Mouse (Mus musculus) forebrain, embryonic 13.5 days (tissue): ENCODE measurements around the gene Ube2a. TPM values are rescaled to one million over a fixed set of nuclear protein-coding genes. Genes with fewer than 3 reads are reported as not detected.

Experiments used
- ATAC-seq: fragments of 200-750 bp; cut with Nextera tagmentation; 2 replicates; pipeline ENCODE4 v1.8.0; 2017
- H3K27ac ChIP-seq: fragments of 300-500 bp; sonication (generic); 2 replicates; pipeline ENCODE4 v1.5.1; 2015; ENCODE audit warnings: inconsistent platforms, mild to moderate bottlenecking, moderate library complexity
- H3K27me3 ChIP-seq: fragments of 300-500 bp; sonication (generic); 2 replicates; pipeline ENCODE4 v1.6.1; 2015; ENCODE audit warnings: mild to moderate bottlenecking, inconsistent platforms
- H3K36me3 ChIP-seq: fragments of 300-500 bp; sonication (generic); 2 replicates; pipeline ENCODE4 v1.6.1; 2015; ENCODE audit warnings: mild to moderate bottlenecking, inconsistent platforms; ENCODE audit not compliant: poor library complexity, severe bottlenecking
- H3K4me1 ChIP-seq: fragments of 300-500 bp; sonication (generic); 2 replicates; pipeline ENCODE4 v1.6.1; 2015; ENCODE audit warnings: inconsistent platforms
- H3K4me2 ChIP-seq: fragments of 300-500 bp; sonication (generic); 2 replicates; pipeline ENCODE4 v1.6.1; 2015; ENCODE audit warnings: inconsistent platforms, mild to moderate bottlenecking, moderate library complexity
- H3K4me3 ChIP-seq: fragments of 300-500 bp; sonication (generic); 2 replicates; pipeline ENCODE4 v1.5.1; 2015; ENCODE audit warnings: mild to moderate bottlenecking, inconsistent platforms
- H3K9ac ChIP-seq: fragments of 300-500 bp; sonication (generic); 2 replicates; pipeline ENCODE4 v1.6.1; 2015; ENCODE audit warnings: mild to moderate bottlenecking, inconsistent platforms
- H3K9me3 ChIP-seq: fragments of 300-500 bp; sonication (generic); replicated peaks from 2 replicates; pipeline ENCODE4 v1.6.1; 2016; ENCODE audit warnings: inconsistent platforms
- WGBS: fragments of 180-500 bp; shearing (Covaris S2); methylation state at CpG from one replicate; pipeline ENCODE4 v1.1.7; 2015; 5-methylcytosine and 5-hydroxymethylcytosine counted together
- polyA plus RNA-seq: library from polyadenylated mRNA; unstranded; fragments of >200 nt; fragmentation: Nextera tagmentation; extraction: Ambion mirVana; gene quantifications from 2 replicates; pipeline ENCODE4 v1.2.1, GENCODE M21; 2015

Ube2a gene
- 127 and 138 TPM in 2 replicates for polyA plus RNA-seq

DNA sequence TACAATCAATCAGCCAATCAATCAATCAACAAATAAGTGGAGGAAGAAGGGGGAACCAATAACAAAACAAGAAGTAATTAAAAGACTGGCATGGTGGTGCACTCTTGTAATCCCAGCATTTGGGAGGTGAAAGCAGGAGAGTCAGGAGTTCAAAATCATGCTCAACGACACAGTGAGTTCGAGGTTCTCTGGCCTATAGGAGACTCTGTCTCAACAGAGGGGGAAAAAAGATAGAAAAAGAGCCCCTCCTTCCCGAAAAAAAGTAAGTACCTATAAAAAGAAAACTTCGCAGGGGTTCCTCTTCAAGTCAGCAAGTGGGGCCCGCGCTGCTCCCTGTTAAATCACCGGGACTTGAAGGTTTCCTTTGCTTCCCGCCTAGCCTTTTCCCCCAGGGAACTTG lies at the start of gene Ube2a, which contains the start of gene C330007P06Rik:
Gene Ube2a, plus strand, starts transcription at position 136 of the 400 bp plus-strand sequence.
Gene C330007P06Rik, minus strand, starts transcription at position 347 of the 400 bp plus-strand sequence.
- Histone ChIP-seq H3K4me1 (peaks cover 6% of the 10 kb centered on the region; the same call in 1 of the 2 replicates), H3K9ac (peak within 1 kb of the TSS; percentile 81), H3K36me3 (no peaks in the 10 kb centered on the region), H3K9me3 (no peaks in the 10 kb centered on the region), H3K27ac (peak within 1 kb of the TSS; percentile 81), H3K4me2 (peak within 1 kb of the TSS; percentile 66), H3K27me3 (no peaks in the 10 kb centered on the region), H3K4me3 (peak within 1 kb of the TSS; percentile 68)
- WGBS = 23% methylated on average over 8 of the region's 8 CpGs
- ATAC-seq = no peak

DNA sequence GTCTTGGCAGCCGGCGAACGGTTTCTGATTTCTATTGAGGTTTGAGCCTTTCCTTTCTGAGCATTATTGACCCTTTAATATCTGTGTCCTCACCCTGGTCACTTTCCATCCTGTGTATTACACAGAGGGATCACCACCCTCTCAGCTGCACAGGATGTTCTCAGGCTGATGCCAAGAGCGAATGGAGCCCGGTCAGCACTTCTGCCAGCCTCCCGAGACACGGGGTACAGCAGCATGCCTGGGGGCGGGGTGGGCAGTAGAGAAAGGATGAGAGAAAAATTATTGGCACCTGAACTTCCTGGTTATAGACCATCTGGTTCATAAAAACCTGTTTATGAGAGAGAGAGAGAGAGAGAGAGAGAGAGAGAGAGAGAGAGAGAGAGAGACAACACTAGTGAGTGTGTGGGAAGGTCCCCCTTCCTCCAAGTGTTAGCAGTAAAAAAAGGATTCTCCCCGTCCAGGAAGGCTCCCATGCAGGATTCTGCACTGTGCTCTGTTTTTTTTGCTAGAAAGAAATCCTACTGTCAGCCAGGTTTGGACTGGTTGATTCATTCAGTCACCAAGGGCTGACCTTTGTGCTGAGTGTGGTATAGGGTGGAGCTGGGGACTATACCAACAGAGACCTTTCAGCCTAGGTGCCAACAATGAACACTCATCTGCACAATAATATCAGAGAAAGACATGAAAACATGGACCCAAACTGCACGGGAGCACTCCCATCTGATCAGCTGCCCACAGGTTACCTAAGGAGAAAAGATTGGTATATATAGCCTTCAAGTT lies 49.6 kb upstream of the Ube2a start:
- WGBS = 84% methylated on average over 10 of the region's 10 CpGs

GRCm38 (mm10) chrX:36825032-36825431 lies 48.7 kb upstream of the Ube2a start:
- H3K4me3 ChIP-seq = no peak overlapping the region
- H3K9me3 ChIP-seq = no peaks in the 10 kb centered on the region
- no peaks in the 10 kb centered on the region for H3K27me3 ChIP-seq
- H3K36me3 ChIP-seq = no peaks in the 10 kb centered on the region
- 58% methylated on average over 2 of the region's 2 CpGs for WGBS
- no peak for ATAC-seq
- H3K4me1 ChIP-seq = no peaks in the 10 kb centered on the region
- H3K9ac ChIP-seq = no peak overlapping the region
- no peak overlapping the region for H3K4me2 ChIP-seq
- no peak overlapping the region for H3K27ac ChIP-seq

More for the DNA sequence above, 49.6 kb upstream of the Ube2a start:
- H3K9me3 ChIP-seq = no peaks in the 10 kb centered on the region
- H3K4me1 ChIP-seq = no peaks in the 10 kb centered on the region
- no peak overlapping the region for H3K27ac ChIP-seq
- no peak overlapping the region for H3K4me2 ChIP-seq
- H3K4me3 ChIP-seq = no peak overlapping the region
- H3K9ac ChIP-seq = no peak overlapping the region
- no peaks in the 10 kb centered on the region for H3K27me3 ChIP-seq
- no peak for ATAC-seq
- H3K36me3 ChIP-seq = no peaks in the 10 kb centered on the region

GRCm38 (mm10) chrX:36826873-36827272 lies 46.8 kb upstream of the Ube2a start:
- no peak for ATAC-seq
- 95% methylated on average over 4 of the region's 5 CpGs for WGBS
- no peaks in the 10 kb centered on the region for H3K9me3 ChIP-seq
- H3K36me3 ChIP-seq = no peaks in the 10 kb centered on the region
- H3K27ac ChIP-seq = no peak overlapping the region
- no peak overlapping the region for H3K4me2 ChIP-seq
- H3K4me1 ChIP-seq = no peaks in the 10 kb centered on the region
- no peak overlapping the region for H3K9ac ChIP-seq
- H3K4me3 ChIP-seq = no peak overlapping the region
- no peaks in the 10 kb centered on the region for H3K27me3 ChIP-seq

- Histone ChIP-seq H3K9me3 (no peaks in the 10 kb centered on the region), H3K9ac (no peak overlapping the region), H3K27ac (no peak overlapping the region), H3K4me3 (no peak overlapping the region), H3K4me2 (no peak overlapping the region), H3K36me3 (no peaks in the 10 kb centered on the region), H3K27me3 (no peaks in the 10 kb centered on the region), H3K4me1 (no peaks in the 10 kb centered on the region)
- no peak for ATAC-seq
- WGBS = 26% methylated on average over 5 of the region's 5 CpGs
Measured at GRCm38 (mm10) chrX:36830271-36830670, 43.4 kb upstream of the Ube2a start.

- Histone ChIP-seq H3K4me1 (no peaks in the 10 kb centered on the region), H3K27me3 (no peaks in the 10 kb centered on the region), H3K36me3 (no peaks in the 10 kb centered on the region), H3K9me3 (no peaks in the 10 kb centered on the region), H3K9ac (no peak overlapping the region), H3K27ac (no peak overlapping the region), H3K4me3 (no peak overlapping the region), H3K4me2 (no peak overlapping the region)
- 66% methylated on average over 4 of the region's 4 CpGs for WGBS
- no peak for ATAC-seq
Measured at GRCm38 (mm10) chrX:36831632-36832031, 42.1 kb upstream of the Ube2a start.

GRCm38 (mm10) chrX:36833397-36834084 lies 40.2 kb upstream of the Ube2a start:
- H3K9me3 ChIP-seq = no peaks in the 10 kb centered on the region
- H3K9ac ChIP-seq = no peak overlapping the region
- no peaks in the 10 kb centered on the region for H3K36me3 ChIP-seq
- H3K4me2 ChIP-seq = peak overlapping the region; percentile 46
- no peak overlapping the region; the same call in 1 of the 2 replicates for H3K27ac ChIP-seq
- no peaks in the 10 kb centered on the region for H3K4me1 ChIP-seq
- peak overlapping the region; percentile 15 for H3K4me3 ChIP-seq
- peak; percentile 73 for ATAC-seq
- 31% methylated on average over 19 of the region's 19 CpGs for WGBS
- H3K27me3 ChIP-seq = no peaks in the 10 kb centered on the region

DNA sequence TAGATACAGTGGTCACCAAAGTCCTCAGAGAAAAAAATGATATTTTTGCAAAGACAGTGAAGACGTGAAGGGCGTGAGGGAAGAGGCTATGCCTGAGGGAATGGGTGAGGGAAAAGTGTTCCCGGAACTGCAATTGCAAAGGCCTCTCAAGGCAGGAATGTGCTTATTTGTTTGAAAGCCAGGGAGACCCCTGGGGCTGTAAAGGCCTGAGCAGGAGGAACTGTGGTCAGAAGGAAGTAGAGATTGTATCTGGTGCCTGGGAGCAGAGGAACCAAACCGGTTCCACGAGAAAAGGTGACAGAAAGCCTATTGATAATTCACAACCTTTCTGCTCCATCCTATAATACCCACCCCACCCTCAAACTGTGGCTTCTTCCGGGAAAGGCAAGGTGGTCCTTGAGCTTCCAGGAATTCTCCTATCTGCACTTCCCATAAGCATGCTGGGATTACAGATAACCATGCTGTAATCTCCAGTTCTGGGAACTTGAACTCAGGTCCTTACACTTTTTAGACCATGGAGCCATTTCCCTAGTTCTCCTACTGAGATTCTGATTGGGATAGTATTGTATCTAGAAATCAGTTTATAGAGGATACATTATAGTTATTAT lies 36.5 kb upstream of the Ube2a start:
- H3K4me3 ChIP-seq = no peak overlapping the region
- no peaks in the 10 kb centered on the region for H3K4me1 ChIP-seq

DNA sequence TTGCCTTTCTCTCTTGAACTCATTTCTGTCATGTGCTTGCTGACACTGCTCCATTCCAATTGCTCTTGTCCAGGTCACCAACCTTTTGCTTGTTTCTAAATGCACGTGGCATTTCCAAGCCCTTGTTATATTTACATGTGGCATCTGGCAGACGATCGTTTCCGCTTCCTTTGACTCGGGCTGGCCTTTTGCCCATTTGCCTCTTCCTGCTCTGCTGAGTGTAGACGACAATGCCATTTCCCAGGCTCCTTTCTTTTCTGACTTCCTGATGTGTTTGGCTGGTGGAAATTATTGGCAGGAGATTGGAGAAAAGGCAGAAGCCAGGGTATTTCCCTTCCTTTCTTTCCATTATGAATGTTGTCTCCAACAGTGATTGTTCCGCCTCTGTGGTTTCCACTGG lies 34.3 kb upstream of the Ube2a start:
- Histone ChIP-seq H3K9me3 (no peaks in the 10 kb centered on the region), H3K4me1 (no peaks in the 10 kb centered on the region), H3K4me3 (no peak overlapping the region), H3K4me2 (no peak overlapping the region), H3K27me3 (no peaks in the 10 kb centered on the region), H3K27ac (no peak overlapping the region), H3K9ac (no peak overlapping the region), H3K36me3 (no peaks in the 10 kb centered on the region)
- no peak for ATAC-seq
- WGBS = 68% methylated on average over 7 of the region's 7 CpGs

More for the DNA sequence above, 36.5 kb upstream of the Ube2a start:
- H3K36me3 ChIP-seq = no peaks in the 10 kb centered on the region
- 81% methylated on average over 6 of the region's 6 CpGs for WGBS
- ATAC-seq = no peak
- no peaks in the 10 kb centered on the region for H3K27me3 ChIP-seq
- H3K27ac ChIP-seq = no peak overlapping the region
- H3K9ac ChIP-seq = no peak overlapping the region
- no peak overlapping the region for H3K4me2 ChIP-seq
- no peaks in the 10 kb centered on the region for H3K9me3 ChIP-seq

DNA sequence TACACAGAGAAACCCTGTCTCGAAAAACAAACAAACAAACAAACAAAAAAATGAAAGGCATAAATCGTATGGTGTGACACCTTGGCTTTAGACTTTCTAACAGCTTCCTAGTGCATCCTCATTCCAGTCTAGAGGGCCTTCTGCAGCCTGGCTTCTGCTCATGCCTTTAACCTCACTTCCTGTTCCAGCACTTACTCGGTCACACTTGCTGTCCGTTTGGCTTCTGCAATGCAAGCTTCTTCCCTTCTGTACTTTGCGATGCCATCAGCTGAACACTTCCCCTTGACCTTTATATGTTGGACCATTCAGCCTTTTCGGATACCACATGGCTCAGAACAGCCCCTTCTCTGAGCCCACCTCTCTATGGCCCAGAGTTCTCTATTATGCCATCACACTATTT lies 32.0 kb upstream of the Ube2a start:
- no peaks in the 10 kb centered on the region for H3K36me3 ChIP-seq
- H3K4me3 ChIP-seq = no peak overlapping the region
- H3K4me2 ChIP-seq = no peak overlapping the region
- H3K9me3 ChIP-seq = no peaks in the 10 kb centered on the region
- no peaks in the 10 kb centered on the region for H3K27me3 ChIP-seq
- H3K4me1 ChIP-seq = no peaks in the 10 kb centered on the region
- no peak for ATAC-seq
- 92% methylated on average over 6 of the region's 6 CpGs for WGBS
- no peak overlapping the region for H3K9ac ChIP-seq
- no peak overlapping the region for H3K27ac ChIP-seq

GRCm38 (mm10) chrX:36843346-36843990 lies 30.2 kb upstream of the Ube2a start:
- no peak overlapping the region for H3K4me3 ChIP-seq
- 79% methylated on average over 4 of the region's 4 CpGs for WGBS
- no peaks in the 10 kb centered on the region for H3K36me3 ChIP-seq
- H3K4me2 ChIP-seq = no peak overlapping the region
- no peaks in the 10 kb centered on the region for H3K9me3 ChIP-seq
- H3K9ac ChIP-seq = no peak overlapping the region
- no peak overlapping the region for H3K27ac ChIP-seq
- ATAC-seq = no peak
- H3K27me3 ChIP-seq = no peaks in the 10 kb centered on the region
- no peaks in the 10 kb centered on the region for H3K4me1 ChIP-seq

- 74% methylated on average over 1 of the region's 1 CpGs for WGBS
- ATAC-seq = no peak
- Histone ChIP-seq H3K27ac (no peak overlapping the region), H3K27me3 (no peaks in the 10 kb centered on the region), H3K9ac (no peak overlapping the region), H3K4me2 (no peak overlapping the region), H3K4me1 (no peaks in the 10 kb centered on the region), H3K9me3 (no peaks in the 10 kb centered on the region), H3K4me3 (no peak overlapping the region), H3K36me3 (peaks cover 4% of the 10 kb centered on the region; the same call in 1 of the 2 replicates)
Measured at GRCm38 (mm10) chrX:36847152-36847551, 26.5 kb upstream of the Ube2a start.
